17 mouse cellular contexts compared by ENCODE assay signal in genomic region chr17:83307641-83308296, GRCm38 (mm10). TPM values are rescaled to one million over a fixed set of nuclear protein-coding genes. Genes with fewer than 3 reads are reported as not detected.
DNase-seq lines count a peak whose midpoint lies in the region; ATAC-seq and TF ChIP-seq lines count a peak whose summit lies in the region.
"Had no signal": no experiment of that assay in that cellular context is flagged by ENCODE, and none has a peak within 500 bp of the region (broad histone marks: within the 10 kb centered on the region; RNA-seq: fewer than 3 reads in every experiment).

No protein-coding gene starts in this region.

- no peak overlapping the region for H3K4me2 ChIP-seq in embryonic facial prominence, embryonic 14.5 days (ENCODE audit: low read depth, low read length)
- no peak overlapping the region for H3K4me2 ChIP-seq in midbrain, embryonic 13.5 days (replicated peaks)
- H3K4me2 ChIP-seq: hindbrain, embryonic 14.5 days; lung, embryonic 14.5 days had no signal

- no peaks in the 10 kb centered on the region for H3K9me3 ChIP-seq in embryonic facial prominence, embryonic 14.5 days (ENCODE audit: control insufficient read depth, low read length)
- H3K9me3 ChIP-seq in embryonic facial prominence, embryonic 10.5 days: no peaks in the 10 kb centered on the region
- no peaks in the 10 kb centered on the region for H3K9me3 ChIP-seq in limb, embryonic 10.5 days (replicated peaks)
- H3K9me3 ChIP-seq in midbrain, embryonic 13.5 days: no peaks in the 10 kb centered on the region
- H3K9me3 ChIP-seq: forebrain, embryonic 10.5 days had no signal

- H3K9ac ChIP-seq in embryonic facial prominence, embryonic 14.5 days (ENCODE audit: low read depth, low read length): no peak overlapping the region
- H3K9ac ChIP-seq in midbrain, embryonic 13.5 days (replicated peaks): no peak overlapping the region
- H3K9ac ChIP-seq: hindbrain, embryonic 14.5 days; lung, embryonic 14.5 days had no signal

- H3K27ac ChIP-seq in embryonic facial prominence, embryonic 14.5 days (replicated peaks; ENCODE audit: low read depth, low read length): no peak overlapping the region
- no peak overlapping the region for H3K27ac ChIP-seq in embryonic facial prominence, embryonic 10.5 days (replicated peaks)
- H3K27ac ChIP-seq in limb, embryonic 10.5 days: peak overlapping the region; percentile 77
- peak overlapping the region; percentile 96 for H3K27ac ChIP-seq in small intestine, adult 2 months (ENCODE audit: insufficient read depth, low read depth, low read length)
- no peak overlapping the region for H3K27ac ChIP-seq in midbrain, embryonic 13.5 days
- H3K27ac ChIP-seq: hindbrain, embryonic 14.5 days; macrophage had no signal

- DNase-seq in embryonic facial prominence, embryonic 14.5 days (ENCODE audit: low spot score): no peak
- no peak for DNase-seq in embryonic facial prominence, embryonic 10.5 days (ENCODE audit: low spot score)
- peak; percentile 52 for DNase-seq in forelimb bud, embryonic 11.5 days (ENCODE audit: low read depth, low spot score)
- no peak for DNase-seq in limb, embryonic 10.5 days (ENCODE audit: low spot score)
- no peak for DNase-seq in cerebellum, adult 18-20 months
- no peak for DNase-seq in left cerebral cortex, postnatal 14 days (ENCODE audit: low spot score in 2 of 2)
- DNase-seq: cerebellum, postnatal 25 days; kidney, adult 9 months; lung, embryonic 14.5 days; right cerebral cortex, postnatal 14 days; thymus, postnatal 14 days had no signal

- H3K4me3 ChIP-seq in embryonic facial prominence, embryonic 14.5 days (ENCODE audit: low read depth, low read length): no peak overlapping the region
- no peak overlapping the region for H3K4me3 ChIP-seq in embryonic facial prominence, embryonic 10.5 days
- H3K4me3 ChIP-seq in limb, embryonic 10.5 days: no peak overlapping the region
- H3K4me3 ChIP-seq in small intestine, adult 2 months (ENCODE audit: low read depth, low read length): peak overlapping the region; percentile 24; the same call in 1 of the 2 replicates
- H3K4me3 ChIP-seq in midbrain, embryonic 13.5 days (replicated peaks): no peak overlapping the region
- H3K4me3 ChIP-seq: forebrain, embryonic 10.5 days had no signal

- no peak for TF ChIP-seq CTCF in small intestine, adult 2 months (IDR thresholded peaks at IDR 0.05; ENCODE audit: extremely low read depth, insufficient read length, insufficient replicate concordance, low read depth, low read length)

- peak; percentile 31; the same call in 1 of the 2 replicates for ATAC-seq in embryonic facial prominence, embryonic 14.5 days (ENCODE audit: low read depth)
- ATAC-seq in midbrain, embryonic 13.5 days: no peak
- ATAC-seq: midbrain, embryonic 16.5 days had no signal

- intact Hi-C loops in left cerebral cortex, postnatal 14 days (cut with DNase I): no loop called here

- TF ChIP-seq POLR2A in small intestine, adult 2 months (IDR thresholded peaks at IDR 0.05; ENCODE audit: low read depth, low read length): no peak

- H3K36me3 ChIP-seq in embryonic facial prominence, embryonic 14.5 days (ENCODE audit: control insufficient read depth, insufficient read depth, low read length): no peaks in the 10 kb centered on the region
- no peaks in the 10 kb centered on the region for H3K36me3 ChIP-seq in embryonic facial prominence, embryonic 10.5 days (replicated peaks)
- H3K36me3 ChIP-seq in limb, embryonic 10.5 days: no peaks in the 10 kb centered on the region
- no peaks in the 10 kb centered on the region for H3K36me3 ChIP-seq in small intestine, adult 2 months (ENCODE audit: control insufficient read depth, insufficient read depth, low read length)
- H3K36me3 ChIP-seq in midbrain, embryonic 13.5 days: no peaks in the 10 kb centered on the region
- H3K36me3 ChIP-seq: forebrain, embryonic 10.5 days had no signal

- no peaks in the 10 kb centered on the region for H3K27me3 ChIP-seq in embryonic facial prominence, embryonic 14.5 days (replicated peaks; ENCODE audit: control insufficient read depth, insufficient read depth, low read length)
- no peaks in the 10 kb centered on the region for H3K27me3 ChIP-seq in embryonic facial prominence, embryonic 10.5 days (replicated peaks; ENCODE audit: low read depth, poor library complexity, severe bottlenecking)
- no peaks in the 10 kb centered on the region for H3K27me3 ChIP-seq in limb, embryonic 10.5 days (ENCODE audit: low read depth, poor library complexity, severe bottlenecking)
- no peaks in the 10 kb centered on the region for H3K27me3 ChIP-seq in small intestine, adult 2 months (ENCODE audit: control insufficient read depth, insufficient read depth, low read length)
- H3K27me3 ChIP-seq in midbrain, embryonic 13.5 days: 0 out of 2 replicates have a peak, but pooled peaks cover 5% of the 10 kb centered on the region

- WGBS in embryonic facial prominence, embryonic 14.5 days: 59% methylated on average over 11 of the region's 11 CpGs
- WGBS in embryonic facial prominence, embryonic 10.5 days: 72% methylated on average over 11 of the region's 11 CpGs
- WGBS in limb, embryonic 10.5 days: 47% methylated on average over 11 of the region's 11 CpGs
- WGBS in small intestine, adult 2 months: 19% methylated on average over 11 of the region's 11 CpGs
- WGBS in midbrain, embryonic 13.5 days: 70% methylated on average over 11 of the region's 11 CpGs

- H3K4me1 ChIP-seq in embryonic facial prominence, embryonic 14.5 days (ENCODE audit: control insufficient read depth, insufficient read depth, low read length): peaks cover 14% of the 10 kb centered on the region
- H3K4me1 ChIP-seq in embryonic facial prominence, embryonic 10.5 days: peaks cover 41% of the 10 kb centered on the region
- H3K4me1 ChIP-seq in limb, embryonic 10.5 days: peaks cover 53% of the 10 kb centered on the region
- peaks cover 33% of the 10 kb centered on the region for H3K4me1 ChIP-seq in small intestine, adult 2 months (ENCODE audit: control insufficient read depth, insufficient read depth, insufficient read length, low read length)
- peaks cover 21% of the 10 kb centered on the region for H3K4me1 ChIP-seq in midbrain, embryonic 13.5 days (replicated peaks)

RNA-seq across cellular contexts. Expression of gene Eml4, which starts 43.0 kb away (rescaled TPM):
- 35.3 and 40.0 TPM in 2 replicates for polyA plus RNA-seq in embryonic facial prominence, embryonic 14.5 days (2014; fragmentation: Nextera tagmentation; extraction: Ambion mirVana)
- 56.0 and 58.3 TPM in 2 replicates for polyA plus RNA-seq in embryonic facial prominence, embryonic 10.5 days (2016; fragmentation: Nextera tagmentation; extraction: Ambion mirVana)
- 71.6 and 72.3 TPM in 2 replicates for polyA plus RNA-seq in limb, embryonic 10.5 days (2016; fragmentation: Nextera tagmentation; extraction: Ambion mirVana)
- polyA plus RNA-seq in small intestine, adult 2 months (2012; rRNA removed): 3.2 and 8.9 TPM in 2 replicates
- polyA plus RNA-seq in midbrain, embryonic 13.5 days (2015; fragmentation: Nextera tagmentation; extraction: Ambion mirVana): 29.2 and 35.1 TPM in 2 replicates
- 10 to 100 TPM; 25.8 to 26.4 TPM for total RNA-seq in left cerebral cortex, postnatal 14 days (2021)

Comparison
In these comparisons a context has a peak if more than half of its experiments do, and no peak if none do; other contexts are left out.
1. H3K27ac ChIP-seq: peak in limb, embryonic 10.5 days (single experiment) and small intestine, adult 2 months (single experiment); none in embryonic facial prominence, embryonic 14.5 days (single experiment), embryonic facial prominence, embryonic 10.5 days (single experiment) and midbrain, embryonic 13.5 days (single experiment).